Mouse (Mus musculus) kidney, postnatal 0 days (tissue): Measurements from ENCODE around the gene Slc6a12. TPM values are rescaled to one million over a fixed set of nuclear protein-coding genes. Genes with fewer than 3 reads are reported as not detected.

ENCODE experiments used
- ATAC-seq: fragments of 200-750 bp; cut with Nextera tagmentation; replicated peaks from 2 replicates; pipeline ENCODE4 v1.8.0; 2017; ENCODE audit warnings: low read depth, moderate number of reproducible peaks, moderate TSS enrichment, moderate library complexity; ENCODE audit not compliant: low FRiP score
- DNase-seq: peaks from one replicate; pipeline ENCODE4 v3.0.0-alpha.2; 2016; ENCODE audit warnings: low spot score
- H3K27ac ChIP-seq: fragments of 300-500 bp; sonication (generic); 2 replicates; pipeline ENCODE4 v1.5.1; 2014; ENCODE audit warnings: mild to moderate bottlenecking
- H3K27me3 ChIP-seq: fragments of 300-500 bp; sonication (generic); 2 replicates; pipeline ENCODE4 v1.6.1; 2014; ENCODE audit warnings: low read length, mixed read lengths; ENCODE audit not compliant: insufficient read depth
- H3K36me3 ChIP-seq: fragments of 300-500 bp; sonication (generic); 2 replicates; pipeline ENCODE4 v1.6.1; 2014; ENCODE audit warnings: low read length, mixed read lengths; ENCODE audit not compliant: insufficient read depth
- H3K4me1 ChIP-seq: fragments of 300-500 bp; sonication (generic); replicated peaks from 2 replicates; pipeline ENCODE4 v1.6.1; 2014; ENCODE audit warnings: antibody characterized with exemption, low read length, mixed read lengths; ENCODE audit not compliant: insufficient read depth
- H3K4me2 ChIP-seq: fragments of 300-500 bp; sonication (generic); 2 replicates; pipeline ENCODE4 v1.6.1; 2014; ENCODE audit warnings: mild to moderate bottlenecking, low read length, moderate library complexity, mixed read lengths
- H3K4me3 ChIP-seq: fragments of 300-500 bp; sonication (generic); replicated peaks from 2 replicates; pipeline ENCODE4 v1.5.1; 2014; ENCODE audit warnings: low read depth, low read length
- H3K9ac ChIP-seq: fragments of 300-500 bp; sonication (generic); 2 replicates; pipeline ENCODE4 v1.6.1; 2014; ENCODE audit warnings: low read depth, low read length
- H3K9me3 ChIP-seq: fragments of 300-500 bp; sonication (generic); replicated peaks from 2 replicates; pipeline ENCODE4 v1.6.1; 2016; ENCODE audit warnings: low read length, inconsistent platforms, mixed read lengths
- CTCF ChIP-seq: IDR thresholded peaks from 2 replicates; pipeline ENCODE4 v1.5.1; 2016; ENCODE audit warnings: antibody characterized with exemption, low read depth, mild to moderate bottlenecking, moderate library complexity
- WGBS: fragments of 180-500 bp; shearing (Covaris S2); extraction: QIAGEN DNeasy Blood & Tissue Kit; methylation state at CpG from one replicate; pipeline ENCODE4 v1.1.7; 2014; 5-methylcytosine and 5-hydroxymethylcytosine counted together
- polyA plus RNA-seq: library from polyadenylated mRNA; unstranded; fragments of >200 nt; fragmentation: Nextera tagmentation; extraction: Ambion mirVana; gene quantifications from 2 replicates; pipeline ENCODE4 v1.2.1, GENCODE M21; 2015

Slc6a12 gene
- polyA plus RNA-seq, 1 experiment from 2014 or later: 5.5 TPM

GRCm38 (mm10) chr6:121371197-121371980 lies 28.5 kb downstream of the Slc6a12 start:
- H3K4me1 ChIP-seq: no peaks in the 10 kb centered on the region
- no peaks in the 10 kb centered on the region for H3K36me3 ChIP-seq
- no peak overlapping the region for H3K4me2 ChIP-seq
- WGBS: 44% methylated on average over 10 of the region's 10 CpGs
- no peak for DNase-seq
- no peaks in the 10 kb centered on the region for H3K27me3 ChIP-seq
- H3K9ac ChIP-seq: no peak overlapping the region
- peak; percentile 65; the same call in 1 of the 2 replicates for ATAC-seq
- no peaks in the 10 kb centered on the region for H3K9me3 ChIP-seq
- no peak overlapping the region for H3K4me3 ChIP-seq
- H3K27ac ChIP-seq: no peak overlapping the region
- TF ChIP-seq CTCF: no peak

GRCm38 (mm10) chr6:121376159-121376558 lies 33.3 kb downstream of the Slc6a12 start:
- ATAC-seq: no peak
- Histone ChIP-seq H3K36me3 (no peaks in the 10 kb centered on the region), H3K4me2 (no peak overlapping the region), H3K4me1 (no peaks in the 10 kb centered on the region), H3K9ac (no peak overlapping the region), H3K4me3 (no peak overlapping the region), H3K9me3 (no peaks in the 10 kb centered on the region), H3K27ac (no peak overlapping the region), H3K27me3 (no peaks in the 10 kb centered on the region)
- WGBS: 64% methylated on average over 12 of the region's 12 CpGs
- no peak for DNase-seq
- TF ChIP-seq CTCF: no peak

- H3K9ac ChIP-seq: no peak overlapping the region
- H3K4me1 ChIP-seq: no peaks in the 10 kb centered on the region
- no peak for ATAC-seq
- H3K36me3 ChIP-seq: no peaks in the 10 kb centered on the region
- no peaks in the 10 kb centered on the region for H3K27me3 ChIP-seq
- WGBS: 49% methylated on average over 4 of the region's 4 CpGs
- TF ChIP-seq CTCF: no peak
- H3K4me2 ChIP-seq: no peak overlapping the region
- DNase-seq: no peak
- no peak overlapping the region for H3K4me3 ChIP-seq
- H3K9me3 ChIP-seq: no peaks in the 10 kb centered on the region
- H3K27ac ChIP-seq: no peak overlapping the region
These were observed 35.4 kb downstream of the Slc6a12 start for GRCm38 (mm10) chr6:121378256-121378655.

- DNase-seq (no peak), ATAC-seq (no peak)
- no peak overlapping the region for H3K9ac ChIP-seq
- no peaks in the 10 kb centered on the region for H3K9me3 ChIP-seq
- 67% methylated on average over 8 of the region's 8 CpGs for WGBS
- H3K36me3 ChIP-seq: no peaks in the 10 kb centered on the region
- H3K27ac ChIP-seq: no peak overlapping the region
- no peak for TF ChIP-seq CTCF
- no peaks in the 10 kb centered on the region for H3K27me3 ChIP-seq
- no peaks in the 10 kb centered on the region for H3K4me1 ChIP-seq
- no peak overlapping the region for H3K4me2 ChIP-seq
- no peak overlapping the region for H3K4me3 ChIP-seq
These were observed 37.7 kb downstream of the Slc6a12 start for GRCm38 (mm10) chr6:121380576-121380975.

- Histone ChIP-seq H3K27ac (no peak overlapping the region), H3K9ac (no peak overlapping the region), H3K9me3 (no peaks in the 10 kb centered on the region), H3K27me3 (no peaks in the 10 kb centered on the region), H3K4me1 (no peaks in the 10 kb centered on the region), H3K36me3 (no peaks in the 10 kb centered on the region), H3K4me2 (no peak overlapping the region), H3K4me3 (no peak overlapping the region)
- no peak for TF ChIP-seq CTCF
- WGBS: 39% methylated on average over 10 of the region's 10 CpGs
- ATAC-seq: no peak
- no peak for DNase-seq
These were observed 39.2 kb downstream of the Slc6a12 start for GRCm38 (mm10) chr6:121382071-121382470.

- Histone ChIP-seq H3K4me1 (no peaks in the 10 kb centered on the region), H3K4me2 (no peak overlapping the region), H3K4me3 (no peak overlapping the region), H3K9me3 (no peaks in the 10 kb centered on the region), H3K27me3 (no peaks in the 10 kb centered on the region), H3K36me3 (no peaks in the 10 kb centered on the region), H3K27ac (no peak overlapping the region), H3K9ac (no peak overlapping the region)
- no peak for ATAC-seq
- no peak for DNase-seq
- TF ChIP-seq CTCF: no peak
- WGBS: 80% methylated on average over 3 of the region's 3 CpGs
These were observed 42.5 kb downstream of the Slc6a12 start for GRCm38 (mm10) chr6:121385397-121385796.
